Mouse (Mus musculus) small intestine, adult 2 months (tissue): Measurements from ENCODE around the gene Zfp317. TPM values are rescaled to one million over a fixed set of nuclear protein-coding genes. Genes with fewer than 3 reads are reported as not detected.
A peak's percentile ranks its signal among the peaks of the same experiment; 100 is the strongest.

Experiments used
- H3K27ac ChIP-seq: fragments of 200-500 bp; 2 replicates; pipeline ENCODE4 v1.5.1; 2012; ENCODE audit warnings: low read depth, low read length, control low read depth, inconsistent platforms; ENCODE audit not compliant: insufficient read depth
- H3K27me3 ChIP-seq: fragments of 200-500 bp; 2 replicates; pipeline ENCODE4 v1.6.1; 2012; ENCODE audit warnings: mild to moderate bottlenecking, moderate library complexity, low read length, inconsistent platforms; ENCODE audit not compliant: control insufficient read depth, insufficient read depth
- H3K36me3 ChIP-seq: fragments of 200-500 bp; 2 replicates; pipeline ENCODE4 v1.6.1; 2012; ENCODE audit warnings: mild to moderate bottlenecking, low read length, control low read depth, inconsistent platforms; ENCODE audit not compliant: control insufficient read depth, insufficient read depth
- H3K4me1 ChIP-seq: fragments of 200-500 bp; 2 replicates; pipeline ENCODE4 v1.6.1; 2012; ENCODE audit warnings: low read length, inconsistent platforms, mixed read lengths; ENCODE audit not compliant: control insufficient read depth, insufficient read depth, insufficient read length
- H3K4me3 ChIP-seq: fragments of 200-500 bp; 2 replicates; pipeline ENCODE4 v1.5.1; 2012; ENCODE audit warnings: low read depth, mild to moderate bottlenecking, control low read depth, inconsistent platforms, low read length, moderate library complexity
- CTCF ChIP-seq: fragments of 200-500 bp; IDR thresholded peaks from 2 replicates; pipeline ENCODE4 v1.5.1; 2012; ENCODE audit warnings: low read depth, mild to moderate bottlenecking, control low read depth, inconsistent platforms, low read length, moderate library complexity, mixed read lengths; ENCODE audit not compliant: insufficient replicate concordance, insufficient read length; ENCODE audit errors: extremely low read depth
- POLR2A ChIP-seq: fragments of 200-500 bp; IDR thresholded peaks from 2 replicates; pipeline ENCODE4 v1.6.1; 2012; ENCODE audit warnings: low read depth, mild to moderate bottlenecking, control low read depth, inconsistent platforms, low read length, moderate library complexity
- WGBS: fragments of 180-500 bp; shearing (Covaris S2); methylation state at CpG from one replicate; pipeline ENCODE4 v1.1.7; 2018; 5-methylcytosine and 5-hydroxymethylcytosine counted together
- polyA plus RNA-seq: library from polyadenylated mRNA; depleted of rRNA; stranded (reverse); fragments of >200 nt; gene quantifications from 2 replicates; pipeline ENCODE4 v1.2.3, GENCODE M21; 2012; rRNA removed

The Zfp317 gene
- 2.0 and 2.2 TPM in 2 replicates for polyA plus RNA-seq

- TF ChIP-seq CTCF (no peak), POLR2A (no peak)
- no peaks in the 10 kb centered on the region for H3K4me1 ChIP-seq
- no peaks in the 10 kb centered on the region for H3K27me3 ChIP-seq
- peak within 1 kb of the TSS; percentile 61 for H3K27ac ChIP-seq
- 1% methylated on average over 35 of the region's 35 CpGs for WGBS
- H3K36me3 ChIP-seq: peaks cover 2% of the 10 kb centered on the region; the same call in 1 of the 2 replicates
- H3K4me3 ChIP-seq: peak within 1 kb of the TSS; percentile 65
Measured at GRCm38 (mm10) chr9:19621843-19622822, at the start of gene Zfp317. TSS of gene Zfp317 (plus strand) at chr9:19622102.

- no peaks in the 10 kb centered on the region for H3K27me3 ChIP-seq
- TF ChIP-seq POLR2A (no peak), CTCF (no peak)
Measured at GRCm38 (mm10) chr9:19582317-19582716, 39.6 kb upstream of the Zfp317 start, which contains the start of gene Olfr855. TSS of gene Olfr855 (plus strand) at chr9:19582617.

DNA sequence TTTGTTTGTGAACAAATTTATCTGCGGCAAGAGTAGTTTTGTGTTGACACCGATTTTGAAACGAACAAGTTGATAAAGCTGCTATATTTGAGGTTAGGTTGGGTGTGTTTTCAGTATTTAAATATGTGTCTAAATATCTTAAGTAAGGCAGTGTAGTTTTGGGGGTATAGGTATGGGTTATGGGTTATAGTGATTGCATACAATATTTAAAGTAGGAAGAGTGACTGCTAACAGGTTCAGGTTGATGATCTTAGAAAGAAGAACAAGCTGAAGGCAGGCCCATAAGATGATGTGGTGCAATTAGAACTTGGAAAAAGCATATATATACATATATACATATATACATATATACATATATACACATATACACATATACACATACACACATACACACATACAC, 605 bp upstream of the Zfp317 start:
- Histone ChIP-seq H3K4me3 (no peak overlapping the region), H3K4me1 (no peaks in the 10 kb centered on the region), H3K36me3 (peaks cover 1% of the 10 kb centered on the region; the same call in 1 of the 2 replicates), H3K27me3 (no peaks in the 10 kb centered on the region), H3K27ac (no peak overlapping the region)
- 96% methylated on average over 3 of the region's 3 CpGs for WGBS
- TF ChIP-seq POLR2A: no peak
- TF ChIP-seq CTCF: no peak

More at GRCm38 (mm10) chr9:19582317-19582716, 39.6 kb upstream of the Zfp317 start, which contains the start of gene Olfr855:
- no peaks in the 10 kb centered on the region for H3K36me3 ChIP-seq
- no peak within 1 kb of the TSS for H3K27ac ChIP-seq
- H3K4me3 ChIP-seq: no peak within 1 kb of the TSS
- no peaks in the 10 kb centered on the region for H3K4me1 ChIP-seq

GRCm38 (mm10) chr9:19629574-19629973, 7.7 kb downstream of the Zfp317 start:
- Histone ChIP-seq H3K36me3 (peaks cover 10% of the 10 kb centered on the region), H3K4me1 (no peaks in the 10 kb centered on the region)
- TF ChIP-seq CTCF: no peak
- no peak for TF ChIP-seq POLR2A

GRCm38 (mm10) chr9:19645193-19645592, 23.3 kb downstream of the Zfp317 start:
- Histone ChIP-seq H3K27me3 (no peaks in the 10 kb centered on the region), H3K27ac (no peak overlapping the region), H3K4me1 (no peaks in the 10 kb centered on the region), H3K36me3 (peaks cover 48% of the 10 kb centered on the region), H3K4me3 (no peak overlapping the region)
- WGBS: 89% methylated on average over 3 of the region's 3 CpGs
- TF ChIP-seq CTCF (no peak), POLR2A (no peak)

More at GRCm38 (mm10) chr9:19629574-19629973, 7.7 kb downstream of the Zfp317 start:
- Histone ChIP-seq H3K4me3 (no peak overlapping the region), H3K27ac (no peak overlapping the region), H3K27me3 (no peaks in the 10 kb centered on the region)

DNA sequence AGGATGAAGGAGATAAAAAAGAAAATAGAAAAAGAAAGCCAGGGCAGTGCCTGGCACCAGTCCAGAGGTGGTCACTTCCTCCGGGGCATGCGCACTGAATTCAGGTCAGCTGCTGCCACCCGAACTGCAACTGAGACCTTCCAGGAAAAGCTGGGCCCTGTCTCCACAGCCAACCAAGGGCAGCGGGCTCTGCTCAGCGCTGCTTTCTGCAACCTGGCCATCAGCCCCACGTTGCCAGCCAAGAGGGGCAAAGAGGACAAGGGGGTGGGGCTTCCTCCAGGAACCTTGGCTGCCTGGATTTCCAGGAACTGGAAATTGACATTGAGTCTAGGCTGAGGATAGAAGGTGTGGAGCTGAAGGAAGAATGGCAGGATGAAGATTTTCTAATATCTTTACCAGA, 68.4 kb downstream of the Zfp317 start:
- Histone ChIP-seq H3K36me3 (no peaks in the 10 kb centered on the region), H3K4me3 (no peak overlapping the region), H3K27me3 (no peaks in the 10 kb centered on the region), H3K4me1 (no peaks in the 10 kb centered on the region), H3K27ac (no peak overlapping the region)
- TF ChIP-seq CTCF (no peak), POLR2A (no peak)
- WGBS: 84% methylated on average over 6 of the region's 6 CpGs

DNA sequence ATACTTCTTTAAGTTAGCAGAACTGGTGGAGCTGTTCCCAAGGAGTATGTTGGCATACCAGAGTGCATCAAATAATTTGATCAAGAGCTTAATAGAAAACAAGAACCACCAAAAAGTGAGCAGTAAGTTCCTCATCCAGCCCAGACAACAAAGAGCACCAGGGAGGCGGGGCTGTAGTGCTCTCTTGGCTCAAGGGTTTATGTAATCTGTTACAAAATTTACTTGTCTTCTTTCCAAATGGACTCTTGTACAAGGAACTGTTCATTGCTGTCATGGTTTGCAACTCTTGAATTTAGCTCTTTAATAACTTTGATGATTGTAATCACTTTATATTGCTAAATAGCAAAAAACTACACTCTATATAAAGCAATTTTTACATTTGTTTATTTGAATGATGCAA, 69.5 kb downstream of the Zfp317 start:
- H3K4me3 ChIP-seq: no peak overlapping the region
- TF ChIP-seq POLR2A: no peak
- TF ChIP-seq CTCF: no peak
- no peak overlapping the region for H3K27ac ChIP-seq
- no peaks in the 10 kb centered on the region for H3K4me1 ChIP-seq
- WGBS: 77% methylated on average over 1 of the region's 1 CpGs
- no peaks in the 10 kb centered on the region for H3K36me3 ChIP-seq
- H3K27me3 ChIP-seq: no peaks in the 10 kb centered on the region
